ENCODE assay signal across 11 mouse cellular contexts in the genomic region with DNA sequence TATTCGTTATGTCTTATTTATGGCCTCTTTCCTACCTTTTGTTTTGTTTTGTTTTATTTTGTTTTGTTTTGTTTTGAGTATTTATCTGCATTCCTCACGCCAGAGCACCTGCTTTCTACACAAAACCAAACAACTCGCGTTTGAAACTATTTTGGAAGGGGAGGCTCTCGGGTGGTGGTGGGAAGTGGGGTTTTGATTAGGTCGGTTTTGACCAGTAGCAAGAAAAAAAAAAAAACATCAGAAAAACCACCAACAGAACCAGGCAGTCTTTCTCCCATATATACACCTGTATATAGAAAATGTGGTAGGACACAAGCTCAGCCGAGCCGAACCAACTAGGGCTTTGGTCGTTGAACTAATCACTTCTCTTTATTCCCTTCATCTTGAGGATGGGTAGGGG. TPM values are rescaled to one million over a fixed set of nuclear protein-coding genes. Genes with fewer than 3 reads are reported as not detected.
A peak's percentile ranks its signal among the peaks of the same experiment; 100 is the strongest.
DNase-seq lines count a peak whose midpoint lies in the region; ATAC-seq and TF ChIP-seq lines count a peak whose summit lies in the region.
"Had no signal": no experiment of that assay in that cellular context is flagged by ENCODE, and none has a peak within 500 bp of the region (broad histone marks: within the 10 kb centered on the region; RNA-seq: fewer than 3 reads in every experiment).

No protein-coding gene starts in this region.

- peaks cover 32% of the 10 kb centered on the region for H3K4me1 ChIP-seq in heart, embryonic 13.5 days
- H3K4me1 ChIP-seq in CH12.LX (ENCODE audit: control insufficient read depth in 1 of 2, insufficient read depth in 2 of 2), result peaks cover 6 to 21% of the 10 kb centered on the region in 2 experiments; a peak in 3 of 4 replicates
- peaks cover 43% of the 10 kb centered on the region for H3K4me1 ChIP-seq in embryonic facial prominence, embryonic 10.5 days
- peaks cover 45% of the 10 kb centered on the region for H3K4me1 ChIP-seq in limb, embryonic 10.5 days

- peaks cover 8% of the 10 kb centered on the region for H3K79me2 ChIP-seq in CH12.LX (replicated peaks; ENCODE audit: control insufficient read depth, extremely low read depth, insufficient read depth, poor library complexity, severe bottlenecking)

- H3K36me3 ChIP-seq in heart, embryonic 13.5 days, result no peaks in the 10 kb centered on the region
- peaks cover 2 to 5% of the 10 kb centered on the region in 2 experiments for H3K36me3 ChIP-seq in CH12.LX (replicated peaks in 1 of 2; ENCODE audit: control insufficient read depth in 1 of 2, insufficient read depth in 1 of 2, low read length in 1 of 2)
- no peaks in the 10 kb centered on the region for H3K36me3 ChIP-seq in embryonic facial prominence, embryonic 10.5 days (replicated peaks)
- H3K36me3 ChIP-seq in limb, embryonic 10.5 days, result no peaks in the 10 kb centered on the region

- peak overlapping the region; percentile 50; the same call in 1 of the 2 replicates for H3K4me2 ChIP-seq in heart, embryonic 13.5 days
- peak overlapping the region; percentile 54; the same call in 1 of the 2 replicates for H3K4me2 ChIP-seq in CH12.LX (ENCODE audit: insufficient read depth, low read depth, poor library complexity, severe bottlenecking)

- TF ChIP-seq POLR2A in CH12.LX (IDR thresholded peaks at IDR 0.05; ENCODE audit: low read depth, low read length), result no peak

- TF ChIP-seq CTCF in CH12.LX (conservative IDR thresholded peaks at IDR 0.05 in 1 of 2, IDR thresholded peaks at IDR 0.05 in 1 of 2; ENCODE audit: low read depth in 2 of 2, low read length in 2 of 2), result no peak

- WGBS in heart, embryonic 13.5 days, result 1% methylated on average over 9 of the region's 9 CpGs
- under 1% methylated on average over 9 of the region's 9 CpGs for WGBS in embryonic facial prominence, embryonic 10.5 days
- WGBS in limb, embryonic 10.5 days, result 2% methylated on average over 9 of the region's 9 CpGs

- H3K4me3 ChIP-seq in heart, embryonic 13.5 days, result 0 out of 2 replicates have a peak overlapping the region, but pooled peaks have one; percentile 37
- H3K4me3 ChIP-seq in CH12.LX (replicated peaks in 1 of 3; ENCODE audit: low read depth in 2 of 3, low read length in 2 of 3, poor library complexity in 1 of 3), result no peak overlapping the region
- H3K4me3 ChIP-seq in embryonic facial prominence, embryonic 10.5 days, result peak overlapping the region; percentile 28
- 0 out of 2 replicates have a peak overlapping the region, but pooled peaks have one; percentile 36 for H3K4me3 ChIP-seq in limb, embryonic 10.5 days

- TF ChIP-seq EP300 in CH12.LX (IDR thresholded peaks at IDR 0.05; ENCODE audit: low read length), result no peak

- ATAC-seq in heart, embryonic 13.5 days (ENCODE audit: extremely low read depth, insufficient number of reproducible peaks, low FRiP score, low TSS enrichment), result no peak

- DNase-seq in heart, adult 8-10 months (ENCODE audit: low spot score), result no peak
- no peak for DNase-seq in CH12.LX (ENCODE audit: extremely low read depth)
- DNase-seq in embryonic facial prominence, embryonic 10.5 days (ENCODE audit: low spot score), result no peak
- no peak for DNase-seq in limb, embryonic 10.5 days (ENCODE audit: low spot score)
- DNase-seq in frontal cortex, postnatal 10 days (ENCODE audit: low spot score in 2 of 2), result no peak
- DNase-seq in urinary bladder, postnatal 25 days (ENCODE audit: low spot score), result no peak
- DNase-seq in thymus, postnatal 14 days, result no peak

- H3K27me3 ChIP-seq in heart, embryonic 13.5 days (replicated peaks), result peaks cover 85% of the 10 kb centered on the region
- H3K27me3 ChIP-seq in CH12.LX (replicated peaks), result peaks cover 42% of the 10 kb centered on the region
- H3K27me3 ChIP-seq in embryonic facial prominence, embryonic 10.5 days (replicated peaks; ENCODE audit: low read depth, poor library complexity, severe bottlenecking), result peaks cover 85% of the 10 kb centered on the region
- H3K27me3 ChIP-seq in limb, embryonic 10.5 days (ENCODE audit: low read depth, poor library complexity, severe bottlenecking), result peaks cover 85% of the 10 kb centered on the region

- dilution Hi-C loops in CH12.LX (cut with MboI; ENCODE audit: extremely low pct_ligation_motif_present, extremely low pct_unique_long_range_greater_than_20kb, low sequenced_read_pairs), result no loop called here

- no peak overlapping the region for H3K9ac ChIP-seq in heart, embryonic 13.5 days
- no peak overlapping the region for H3K9ac ChIP-seq in CH12.LX (ENCODE audit: insufficient read depth, low read depth)

- H3K27ac ChIP-seq in heart, embryonic 13.5 days (replicated peaks), result no peak overlapping the region
- H3K27ac ChIP-seq in CH12.LX (ENCODE audit: insufficient read depth, low read depth), result no peak overlapping the region
- H3K27ac ChIP-seq in embryonic facial prominence, embryonic 10.5 days (replicated peaks), result no peak overlapping the region
- no peak overlapping the region for H3K27ac ChIP-seq in limb, embryonic 10.5 days

- TF ChIP-seq RAD21 in CH12.LX (IDR thresholded peaks at IDR 0.05; ENCODE audit: low read depth, low read length), result no peak

- no peaks in the 10 kb centered on the region for H3K9me3 ChIP-seq in heart, embryonic 13.5 days
- no peaks in the 10 kb centered on the region for H3K9me3 ChIP-seq in CH12.LX (replicated peaks; ENCODE audit: low read length)
- no peaks in the 10 kb centered on the region for H3K9me3 ChIP-seq in embryonic facial prominence, embryonic 10.5 days
- no peaks in the 10 kb centered on the region for H3K9me3 ChIP-seq in limb, embryonic 10.5 days (replicated peaks)

- in situ Hi-C loops in CH12.LX (cut with MboI; ENCODE audit: low pct_ligation_motif_present, low pct_unique_long_range_greater_than_20kb, low sequenced_read_pairs), result no loop called here

TF ChIP-seq in CH12.LX, 34 proteins besides CTCF, POLR2A, EP300 and RAD21:
- TF ChIP-seq HCFC1 (IDR thresholded peaks at IDR 0.05; ENCODE audit: low read depth, low read length) (no peak), USF2 (conservative IDR thresholded peaks at IDR 0.05; ENCODE audit: low read depth, low read length) (no peak), ZC3H11A (IDR thresholded peaks at IDR 0.05; ENCODE audit: low read depth, low read length) (no peak), TBP (conservative IDR thresholded peaks at IDR 0.05; ENCODE audit: low read depth, low read length) (no peak)
TF ChIP-seq in CH12.LX: peak in this region for 0.

RNA-seq across cellular contexts. Expression of gene Bub3, which starts 3.9 kb away (rescaled TPM):
- 130 and 143 TPM in 2 replicates for polyA plus RNA-seq in heart, embryonic 13.5 days (2015; fragmentation: Nextera tagmentation; extraction: Ambion mirVana)
- 10 to 100 TPM; 28.6 to 34.8 (median 29.3) TPM for total RNA-seq in heart, adult 8-10 months (2022)
- total RNA-seq in CH12.LX (2012; rRNA removed) (159 and 172 TPM in 2 replicates), CH12.LX (2014; rRNA removed) (225 and 250 TPM in 2 replicates)
- polyA plus RNA-seq in CH12.LX (2012; ENCODE audit: insufficient read length, low read depth), result 160 and 161 TPM in 2 replicates
- polyA plus RNA-seq in embryonic facial prominence, embryonic 10.5 days (2016; fragmentation: Nextera tagmentation; extraction: Ambion mirVana), result 312 and 325 TPM in 2 replicates
- 338 and 339 TPM in 2 replicates for polyA plus RNA-seq in limb, embryonic 10.5 days (2016; fragmentation: Nextera tagmentation; extraction: Ambion mirVana)

RNA-seq across cellular contexts. Expression of gene Hmx2, which starts 7.5 kb away (rescaled TPM):
- not detected in 2 replicates for polyA plus RNA-seq in heart, embryonic 13.5 days (2015; fragmentation: Nextera tagmentation; extraction: Ambion mirVana)
- total RNA-seq in heart, adult 8-10 months (2022), result not detected
- total RNA-seq in CH12.LX (2012; rRNA removed) (2.3 and 2.9 TPM in 2 replicates), CH12.LX (2014; rRNA removed) (2.0 and 2.4 TPM in 2 replicates)
- 2.4 and 3.1 TPM in 2 replicates for polyA plus RNA-seq in CH12.LX (2012; ENCODE audit: insufficient read length, low read depth)
- 0.27 and 0.44 TPM in 2 replicates for polyA plus RNA-seq in embryonic facial prominence, embryonic 10.5 days (2016; fragmentation: Nextera tagmentation; extraction: Ambion mirVana)
- polyA plus RNA-seq in limb, embryonic 10.5 days (2016; fragmentation: Nextera tagmentation; extraction: Ambion mirVana), result not detected in 2 replicates
- total RNA-seq: hematopoietic stem cell, adult 5-6 weeks; layer of hippocampus, adult 18-20 months had no signal
- polyA plus RNA-seq: limb, embryonic 11.5 days had no signal

RNA-seq across cellular contexts. Expression of gene Hmx3, which starts 13.4 kb away (rescaled TPM):
- not detected in 2 replicates for polyA plus RNA-seq in heart, embryonic 13.5 days (2015; fragmentation: Nextera tagmentation; extraction: Ambion mirVana)
- total RNA-seq in heart, adult 8-10 months (2022), result not detected
- total RNA-seq in CH12.LX (2012; rRNA removed) (not detected in 2 replicates), CH12.LX (2014; rRNA removed) (not detected in 2 replicates)
- not detected in 2 replicates for polyA plus RNA-seq in CH12.LX (2012; ENCODE audit: insufficient read length, low read depth)
- polyA plus RNA-seq in embryonic facial prominence, embryonic 10.5 days (2016; fragmentation: Nextera tagmentation; extraction: Ambion mirVana), result 0.10 and 0.44 TPM in 2 replicates
- polyA plus RNA-seq in limb, embryonic 10.5 days (2016; fragmentation: Nextera tagmentation; extraction: Ambion mirVana), result not detected in 2 replicates
- total RNA-seq: hematopoietic stem cell, adult 5-6 weeks; layer of hippocampus, adult 18-20 months had no signal
- polyA plus RNA-seq: limb, embryonic 11.5 days had no signal

Comparison
In these comparisons a context has a peak if more than half of its experiments do, and no peak if none do; other contexts are left out.
1. H3K4me3 ChIP-seq: peak in heart, embryonic 13.5 days (single experiment), embryonic facial prominence, embryonic 10.5 days (single experiment) and limb, embryonic 10.5 days (single experiment); none in CH12.LX (0 of 3).